Mouse (Mus musculus) G1E (cell line): ENCODE measurements around the gene Smarce1.

Experiments
- CTCF ChIP-seq: IDR thresholded peaks from 2 replicates; pipeline ENCODE4 v1.5.1; 2012; ENCODE audit warnings: low read depth, low read length, inconsistent platforms, mixed read lengths
- GATA1 ChIP-seq: IDR thresholded peaks from 2 replicates; pipeline ENCODE4 v1.6.1; 2012; ENCODE audit warnings: borderline replicate concordance, low read length, inconsistent platforms, mixed read lengths
- GATA2 ChIP-seq: IDR thresholded peaks from 2 replicates; pipeline ENCODE4 v1.6.1; 2012; ENCODE audit warnings: low read depth, low read length, inconsistent platforms, borderline replicate concordance
- POLR2AphosphoS5 ChIP-seq: IDR thresholded peaks from 2 replicates; pipeline ENCODE4 v1.6.1; 2012; ENCODE audit warnings: low read depth, low read length, inconsistent platforms; ENCODE audit not compliant: insufficient replicate concordance
- TAL1 ChIP-seq: conservative IDR thresholded peaks from 2 replicates; pipeline ENCODE4 v1.6.1; 2012; ENCODE audit warnings: low read depth, low read length, inconsistent platforms, mixed read lengths

GRCm38 (mm10) chr11:99211964-99212363 lies 18.9 kb downstream of the Smarce1 start:
- no peak for TF ChIP-seq GATA1
- TF ChIP-seq CTCF, result no peak
- TF ChIP-seq TAL1, result no peak
- no peak for TF ChIP-seq POLR2AphosphoS5
- no peak for TF ChIP-seq GATA2
